13 mouse cellular contexts compared by ENCODE assay signal in genomic region chr4:95463082-95463825, GRCm38 (mm10).
DNase-seq lines count a peak whose midpoint lies in the region.
"Had no signal": no experiment of that assay in that cellular context is flagged by ENCODE, and none has a peak within 500 bp of the region (broad histone marks: within the 10 kb centered on the region; RNA-seq: fewer than 3 reads in every experiment).

No protein-coding gene starts in this region.

- peak; percentile 16 for DNase-seq in adrenal gland, adult 2 months
- no peak for DNase-seq in adrenal gland, postnatal 4 days (ENCODE audit: low spot score in 2 of 2)
- DNase-seq in urinary bladder, postnatal 14 days (ENCODE audit: low spot score), result peak; percentile 15
- DNase-seq in urinary bladder, postnatal 4 days (ENCODE audit: low spot score in 2 of 2), result no peak
- peak; percentile 35 for DNase-seq in heart, adult 8-10 months (ENCODE audit: low spot score)
- DNase-seq in skeletal muscle tissue, adult 2 months (ENCODE audit: low read depth, low spot score), result peak; percentile 76
- DNase-seq in cerebellum, adult 9-10 months, result no peak
- DNase-seq in layer of hippocampus, postnatal 25 days (ENCODE audit: extremely low spot score in 1 of 2, low spot score in 1 of 2), result no peak
- DNase-seq: cerebellum, postnatal 10 days; embryo, embryonic 11 days; kidney, postnatal 25 days; left cerebral cortex, postnatal 4 days; liver, embryonic 13.5 days had no signal

Comparison
In these comparisons a context has a peak if more than half of its experiments do, and no peak if none do; other contexts are left out.
1. DNase-seq: peak in adrenal gland, adult 2 months (single experiment), urinary bladder, postnatal 14 days (single experiment), heart, adult 8-10 months (single experiment) and skeletal muscle tissue, adult 2 months (single experiment); none in adrenal gland, postnatal 4 days (0 of 2), urinary bladder, postnatal 4 days (0 of 2), cerebellum, adult 9-10 months (single experiment) and layer of hippocampus, postnatal 25 days (0 of 2).